Mouse (Mus musculus): ENCODE results near the gene Tcf23.
A peak's percentile ranks its signal among the peaks of the same experiment; 100 is the strongest.

The Tcf23 gene

GRCm38 (mm10) chr5:30950451-30950850, 18.0 kb upstream of the Tcf23 start:
- no peak for DNase-seq

GRCm38 (mm10) chr5:30950922-30951321, 17.5 kb upstream of the Tcf23 start:
- DNase-seq, result no peak

- no peak for DNase-seq
These were observed 16.8 kb upstream of the Tcf23 start for GRCm38 (mm10) chr5:30951706-30952105.

GRCm38 (mm10) chr5:30952551-30952950, 15.9 kb upstream of the Tcf23 start:
- DNase-seq, result no peak

- DNase-seq, result no peak
These were observed 14.4 kb upstream of the Tcf23 start for GRCm38 (mm10) chr5:30954065-30954464.

GRCm38 (mm10) chr5:30954556-30954955, 13.9 kb upstream of the Tcf23 start:
- DNase-seq, result no peak

- DNase-seq, result no peak
These were observed 12.7 kb upstream of the Tcf23 start for GRCm38 (mm10) chr5:30955751-30956150.

- no peak for DNase-seq
These were observed 10.6 kb upstream of the Tcf23 start for GRCm38 (mm10) chr5:30957891-30958290.

GRCm38 (mm10) chr5:30959198-30959854, 9.1 kb upstream of the Tcf23 start:
- DNase-seq, result no peak

GRCm38 (mm10) chr5:30959966-30960501, 8.4 kb upstream of the Tcf23 start, which contains the start of gene Preb:
Gene Preb (minus strand): TSS chr5:30960361.
- DNase-seq, result peak; percentile 99

- DNase-seq, result no peak
These were observed 7.6 kb upstream of the Tcf23 start for GRCm38 (mm10) chr5:30960814-30961213.

GRCm38 (mm10) chr5:30961545-30962505, 6.6 kb upstream of the Tcf23 start:
- no peak for DNase-seq

- no peak for DNase-seq
These were observed 4.5 kb upstream of the Tcf23 start for GRCm38 (mm10) chr5:30963916-30964315.

GRCm38 (mm10) chr5:30966189-30966588, 2.3 kb upstream of the Tcf23 start:
- DNase-seq, result no peak

GRCm38 (mm10) chr5:30969440-30969839, 978 bp downstream of the Tcf23 start:
- no peak for DNase-seq

GRCm38 (mm10) chr5:30974870-30975656, 6.6 kb downstream of the Tcf23 start:
- no peak for DNase-seq

- peak; percentile 26 for DNase-seq
These were observed 13.9 kb downstream of the Tcf23 start for GRCm38 (mm10) chr5:30982357-30982756.

- peak; percentile 67 for DNase-seq
These were observed 24.7 kb downstream of the Tcf23 start for GRCm38 (mm10) chr5:30992980-30993676.

- DNase-seq, result peak; percentile 19
These were observed 25.6 kb downstream of the Tcf23 start for GRCm38 (mm10) chr5:30994074-30994473.

- DNase-seq, result no peak
These were observed 26.6 kb downstream of the Tcf23 start for GRCm38 (mm10) chr5:30994910-30995635.

GRCm38 (mm10) chr5:30998306-30998705, 29.8 kb downstream of the Tcf23 start:
- no peak for DNase-seq
